Mouse (Mus musculus) neural tube, embryonic 15.5 days (tissue): ENCODE results near the gene Huwe1. TPM values are rescaled to one million over a fixed set of nuclear protein-coding genes. Genes with fewer than 3 reads are reported as not detected.

Experiments
- microRNA counts: library from miRNA; unstranded; fragments of <30 nt; microRNA quantifications from one replicate; lab custom pipeline; 2016
- microRNA-seq: library from miRNA; unstranded; fragments of <30 nt; microRNA quantifications from one replicate; pipeline ENCODE4, GENCODE M21; 2017
- polyA plus RNA-seq: library from polyadenylated mRNA; unstranded; fragments of >200 nt; fragmentation: Nextera tagmentation; extraction: Ambion mirVana; gene quantifications from 2 replicates; pipeline ENCODE4 v1.2.1, GENCODE M21; 2015

Huwe1 gene
- polyA plus RNA-seq, 1 experiment from 2014 or later, result 50.9 TPM

MicroRNAs encoded within 50 kb of the gene (microRNA counts, 519-probe panel; counts per million panel counts)
- 3,038 counts per million, percentile 74 among the panel's probes with 10 or more counts for microRNA mmu-miR-98 (lab: Ali Mortazavi, UCI)

Small RNA genes within 50 kb of the gene (microRNA-seq; reads per million reads assigned to microRNA genes)
- gene Mir3113 (not detected), gene Mir98 (3,212 reads per million, percentile 89 among the genes with 10 or more reads in this experiment), gene Mirlet7f-2 (2,025 reads per million, percentile 85 among the genes with 10 or more reads in this experiment)

Other genes starting within 250 kb of the Huwe1 start
- gene Hsd17b10, start 201.0 kb downstream of the Huwe1 start, polyA plus RNA-seq, result 123 and 138 TPM in 2 replicates
- 1.4 and 1.8 TPM in 2 replicates for gene Ribc1, start 215.5 kb downstream of the Huwe1 start, polyA plus RNA-seq
- 69.5 and 81.5 TPM in 2 replicates for gene Smc1a, start 215.6 kb downstream of the Huwe1 start, polyA plus RNA-seq